Mouse (Mus musculus): ENCODE results near the gene Ilf2.

The Ilf2 gene

GRCm38 (mm10) chr3:90462579-90462978 is 13.3 kb upstream of the Ilf2 start:
- DNase-seq (ENCODE audit: low read depth), result no peak

- no peak for DNase-seq (ENCODE audit: low read depth)
These were observed 11.3 kb upstream of the Ilf2 start for GRCm38 (mm10) chr3:90464552-90465080.

DNA sequence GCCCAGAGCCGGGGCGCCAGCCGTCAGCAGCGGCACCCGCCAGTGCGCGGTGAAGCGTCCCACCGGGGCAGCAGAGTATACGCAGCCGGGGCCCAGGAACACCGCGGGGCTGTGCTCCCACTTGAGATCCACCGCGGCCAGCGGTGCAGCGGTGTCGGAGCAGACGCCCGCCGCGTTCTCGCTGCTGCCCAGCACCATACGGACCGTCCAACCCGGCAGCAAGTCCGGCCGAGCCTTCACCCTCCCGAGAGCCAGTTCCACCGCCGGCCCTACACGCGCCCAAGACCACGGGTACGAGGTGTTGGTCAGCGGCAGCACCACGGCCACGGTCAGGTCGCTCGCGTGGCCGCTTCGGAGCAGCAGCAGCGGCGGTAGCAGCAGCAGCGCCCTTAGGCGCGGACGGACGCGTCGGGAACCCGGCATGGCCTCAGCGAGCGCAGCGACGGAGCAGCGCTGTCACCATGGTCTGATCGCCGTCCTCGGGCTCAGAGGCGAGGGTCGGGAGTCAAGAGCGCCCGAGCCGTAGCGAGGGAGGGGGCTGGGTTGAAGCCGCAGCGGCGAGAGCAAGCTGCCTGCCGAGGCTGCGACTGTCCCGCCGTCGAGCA is 10.7 kb upstream of the Ilf2 start:
- no peak for DNase-seq (ENCODE audit: low read depth)

DNA sequence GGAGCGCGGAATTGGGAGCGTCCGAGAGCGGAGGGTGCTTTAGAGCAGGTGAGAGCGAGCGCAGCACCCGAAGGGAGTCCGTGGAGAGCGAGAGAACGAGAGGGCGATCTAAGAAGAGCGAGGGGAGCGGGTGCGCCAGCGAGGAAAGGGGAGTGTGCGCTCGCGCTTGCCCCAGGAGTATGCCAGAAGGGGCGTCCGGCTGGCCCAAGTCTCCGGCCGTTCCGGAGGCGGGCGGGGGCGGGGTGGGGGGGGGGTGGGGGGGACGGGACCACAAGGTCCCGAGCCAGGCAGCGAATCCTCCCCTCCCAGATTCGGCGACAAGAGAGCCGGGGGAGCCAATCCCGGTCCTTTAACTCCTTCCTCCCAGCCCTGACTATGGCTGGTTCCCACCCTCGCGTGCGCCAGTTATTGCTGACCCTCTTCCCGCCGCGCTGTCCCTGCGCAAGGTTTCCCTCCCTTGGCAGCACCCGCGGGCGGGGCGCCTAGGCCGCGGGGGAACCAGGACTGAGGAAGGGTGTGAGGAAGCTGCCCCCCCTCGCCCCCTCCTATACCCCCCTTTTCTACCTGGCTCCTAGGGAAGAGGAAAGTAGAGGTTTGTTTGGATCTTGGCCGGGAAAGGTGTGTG is 10.1 kb upstream of the Ilf2 start, which contains the start of gene Npr1:
TSS of gene Npr1 (minus strand) at position 181 of the 625 bp plus-strand sequence.
- DNase-seq (ENCODE audit: low read depth), result no peak

DNA sequence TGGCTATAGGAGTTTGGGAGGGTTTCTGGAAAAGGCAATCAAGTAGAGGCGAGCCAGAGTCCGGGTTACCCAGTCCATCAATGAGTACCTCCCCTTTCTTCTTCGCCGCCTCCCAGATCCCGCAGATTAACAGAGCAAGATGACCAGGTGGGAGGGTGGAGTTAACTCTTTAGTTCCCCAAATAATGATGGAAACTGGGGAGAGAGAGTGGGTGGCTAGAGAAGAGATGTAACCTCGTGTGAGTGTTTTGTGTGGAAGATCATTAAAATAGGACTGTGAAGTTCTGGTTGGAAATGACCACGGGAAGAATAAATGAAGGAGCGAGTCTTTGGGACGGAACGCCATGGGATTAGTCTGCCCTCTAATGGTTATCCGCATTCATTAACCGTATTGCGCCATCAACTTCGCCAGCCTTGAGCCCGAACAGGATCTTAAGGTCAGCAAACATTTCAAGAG is 9.6 kb upstream of the Ilf2 start:
- DNase-seq (ENCODE audit: low read depth), result peak; percentile 89

DNA sequence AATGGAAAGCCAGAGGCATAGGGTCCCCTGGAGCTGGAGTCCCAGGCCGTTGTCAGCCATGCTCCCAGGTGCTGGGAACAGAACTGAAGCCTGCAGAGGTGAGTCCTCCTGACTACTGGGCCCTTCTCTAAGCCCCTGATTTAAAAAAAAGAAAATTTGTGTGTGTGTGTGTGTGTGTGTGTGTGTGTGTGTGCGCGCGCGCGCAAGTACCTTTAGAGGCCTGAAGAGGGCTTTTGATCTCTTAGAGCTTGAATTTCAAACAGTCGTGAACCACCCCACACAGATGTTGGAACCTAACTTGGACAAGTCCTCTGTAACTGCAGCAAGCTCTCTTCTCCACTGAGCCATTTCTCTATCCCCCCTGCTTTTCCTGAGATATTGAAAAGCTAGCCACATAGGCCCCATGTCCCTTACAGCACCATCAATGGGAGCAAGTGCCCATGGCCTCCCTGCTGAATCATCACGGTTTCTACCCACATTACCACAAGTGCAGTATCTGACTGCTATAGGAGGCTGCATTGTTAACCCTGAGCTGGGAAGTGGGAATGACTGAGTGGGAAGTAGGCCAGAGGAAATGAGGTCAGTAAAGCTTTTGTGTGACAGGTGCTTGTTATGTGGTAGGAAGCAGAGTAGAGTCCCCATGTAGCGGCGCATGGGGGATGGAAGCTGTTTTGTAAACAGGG is 8.2 kb upstream of the Ilf2 start:
- DNase-seq (ENCODE audit: low read depth), result no peak

GRCm38 (mm10) chr3:90472213-90472612 is 3.7 kb upstream of the Ilf2 start:
- peak; percentile 68 for DNase-seq (ENCODE audit: low read depth)

- DNase-seq (ENCODE audit: low read depth), result peak; percentile 45
These were observed 635 bp upstream of the Ilf2 start for GRCm38 (mm10) chr3:90475151-90475830.

GRCm38 (mm10) chr3:90486998-90487397 is 11.1 kb downstream of the Ilf2 start:
- DNase-seq (ENCODE audit: low read depth), result peak; percentile 36

DNA sequence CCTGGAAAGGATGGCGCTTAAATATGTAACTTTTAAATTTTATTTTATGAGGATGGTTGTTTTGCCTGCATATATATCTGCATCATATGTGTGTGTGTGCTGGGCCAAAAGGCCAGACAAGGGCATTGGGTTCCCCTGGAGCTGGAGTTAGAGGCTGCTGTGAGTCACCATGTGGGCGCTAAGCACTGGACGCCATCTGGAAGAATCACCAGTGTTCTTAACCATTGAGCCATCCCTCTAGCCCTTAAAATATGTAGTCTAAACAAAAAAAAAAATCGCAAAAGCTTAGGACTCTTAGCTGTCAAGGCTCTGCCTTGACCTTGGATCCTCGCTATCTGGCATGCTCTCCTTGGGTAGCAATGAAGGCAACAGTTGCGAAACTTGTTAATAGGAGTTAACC is 12.7 kb downstream of the Ilf2 start:
- peak; percentile 69 for DNase-seq (ENCODE audit: low read depth)

DNA sequence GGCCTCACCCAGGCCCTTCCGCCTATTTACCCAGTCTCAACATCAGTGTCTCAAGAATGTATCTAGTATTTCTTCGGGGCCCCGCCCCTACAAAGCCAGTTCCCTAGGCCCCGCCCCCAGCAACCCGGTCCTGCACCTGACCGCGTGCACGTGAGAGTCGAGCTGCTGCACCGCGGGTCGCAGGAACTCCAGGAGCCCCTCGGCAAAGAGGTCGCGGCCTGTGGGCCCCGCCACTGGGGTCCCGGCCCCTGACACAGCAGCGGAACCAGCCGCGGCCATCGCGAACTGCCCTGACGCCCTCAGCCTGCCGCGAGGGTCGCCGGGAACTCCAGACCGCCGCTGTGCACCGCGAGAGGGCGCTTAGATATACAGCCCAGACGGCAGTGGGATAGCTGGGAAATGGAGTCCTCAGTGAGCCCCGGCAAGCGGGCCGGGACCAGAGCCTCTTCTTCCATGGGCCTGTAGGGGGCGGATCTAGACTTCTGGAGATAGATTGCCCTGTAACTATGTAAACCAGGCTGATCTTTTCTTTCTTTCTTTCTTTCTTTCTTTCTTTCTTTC is 14.8 kb downstream of the Ilf2 start, which contains the start of gene Snapin:
TSS of gene Snapin (minus strand) at position 338 of the 561 bp plus-strand sequence.
- peak; percentile 98 for DNase-seq (ENCODE audit: low read depth)

DNA sequence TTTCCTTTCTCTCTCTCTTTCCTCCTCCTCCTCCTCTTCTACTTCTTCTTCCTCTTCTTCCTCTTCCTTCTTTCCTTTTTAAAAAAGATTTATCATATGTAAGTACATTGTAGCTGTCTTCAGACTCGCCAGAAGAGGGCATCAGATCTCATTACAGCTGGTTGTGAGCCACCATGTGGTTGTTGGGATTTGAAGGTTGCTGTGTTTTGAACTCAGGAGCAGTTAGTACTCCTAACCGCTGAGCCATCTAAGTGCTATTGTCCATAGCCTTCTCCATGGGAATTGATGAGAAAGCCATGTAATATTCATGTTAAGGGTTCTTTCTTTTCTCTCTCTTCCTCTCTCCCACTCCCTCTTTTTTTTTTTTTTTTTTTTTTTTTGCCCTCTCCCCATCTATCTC is 15.4 kb downstream of the Ilf2 start:
- DNase-seq (ENCODE audit: low read depth), result peak; percentile 68

- DNase-seq (ENCODE audit: low read depth), result no peak
These were observed 18.1 kb downstream of the Ilf2 start for GRCm38 (mm10) chr3:90493831-90494540.

DNA sequence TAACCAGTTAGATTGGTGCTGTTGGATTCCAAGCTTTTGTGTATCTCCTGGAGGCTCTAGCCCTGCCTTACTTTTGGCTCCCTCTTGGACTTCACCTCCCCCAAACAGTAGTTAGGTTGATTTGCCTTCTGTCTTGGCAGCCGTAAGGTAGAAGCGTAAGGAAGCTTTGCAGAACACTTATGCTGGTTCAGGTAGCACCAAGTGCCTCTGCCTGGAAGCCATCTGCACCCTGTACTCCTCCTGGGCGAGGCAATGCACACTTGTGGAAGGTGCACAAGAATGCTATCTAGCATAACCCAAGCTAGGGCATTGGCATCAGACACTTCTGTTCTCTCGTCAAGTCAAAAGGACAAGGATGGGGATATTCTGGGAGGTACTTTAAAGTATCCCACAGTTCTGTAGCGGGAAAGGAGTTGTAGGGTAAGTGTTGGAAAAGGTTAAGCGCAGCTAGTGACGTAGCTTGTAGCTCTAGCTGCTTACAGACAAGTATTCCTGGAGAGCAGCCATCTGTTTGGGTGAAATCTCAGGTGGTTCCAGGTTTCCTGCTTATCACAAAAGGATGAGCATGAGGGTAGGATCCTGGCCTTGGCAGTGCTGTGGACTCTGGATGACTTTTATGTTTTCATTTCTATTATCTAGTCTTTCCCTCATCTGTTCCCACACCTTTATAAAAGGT is 20.1 kb downstream of the Ilf2 start:
- no peak for DNase-seq (ENCODE audit: low read depth)

DNA sequence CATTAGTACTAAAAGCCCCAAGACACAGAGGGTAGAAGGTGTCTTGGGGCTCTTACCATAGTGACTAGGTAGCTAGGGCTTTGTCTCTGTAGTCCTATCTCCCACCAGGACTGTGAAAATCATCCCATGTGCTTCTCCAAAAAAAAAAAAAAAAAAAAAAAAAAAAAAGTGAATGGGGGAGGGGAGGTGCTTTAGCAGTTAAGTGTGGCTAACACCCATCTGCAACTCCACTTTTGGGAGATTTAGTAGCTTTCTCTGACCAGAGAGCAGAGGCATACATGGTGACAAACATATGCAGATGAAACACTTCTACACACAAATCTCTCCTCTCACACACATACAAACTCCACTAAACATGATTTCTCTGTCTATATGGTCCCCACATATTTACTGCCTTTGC is 21.7 kb downstream of the Ilf2 start:
- DNase-seq (ENCODE audit: low read depth), result no peak

DNA sequence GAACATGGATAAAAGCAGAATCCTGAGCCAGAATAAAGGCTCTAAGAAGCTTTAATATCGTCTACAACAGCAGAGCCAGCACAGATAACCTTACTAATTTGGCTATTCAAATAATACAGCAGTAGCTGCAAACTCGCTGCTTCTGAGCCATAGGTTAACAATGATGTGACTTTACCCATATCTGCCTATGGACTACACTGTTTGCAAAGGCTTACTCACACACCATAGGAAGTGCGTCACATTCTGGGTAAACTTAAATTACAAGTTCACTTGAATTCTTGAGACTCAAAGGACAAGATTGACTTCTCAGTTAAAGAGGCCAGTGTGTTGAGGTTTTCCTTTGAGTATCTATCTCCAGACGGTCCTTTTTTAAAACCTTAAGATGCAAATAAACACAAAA is 27.5 kb downstream of the Ilf2 start:
- no peak for DNase-seq (ENCODE audit: low read depth)

DNA sequence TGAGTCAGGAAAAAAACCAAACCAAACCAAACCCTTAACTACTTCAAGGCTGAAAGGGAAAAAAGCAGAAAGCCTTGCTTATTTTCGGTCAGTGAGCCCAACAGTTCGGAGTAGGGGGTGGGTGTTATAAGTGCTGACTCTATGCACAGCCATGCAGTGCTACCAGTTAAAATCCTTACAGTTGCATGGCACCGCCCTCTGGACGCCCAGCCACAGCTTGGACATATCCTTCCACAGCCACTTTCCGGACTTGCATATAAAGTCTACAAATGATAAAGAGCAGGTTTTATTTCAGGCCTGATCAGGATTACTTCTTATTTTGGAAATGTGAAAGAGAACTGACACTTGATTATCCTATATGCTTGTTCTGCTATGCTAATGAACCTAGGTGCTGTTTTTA is 29.3 kb downstream of the Ilf2 start:
- no peak for DNase-seq (ENCODE audit: low read depth)

GRCm38 (mm10) chr3:90506362-90506761 is 30.4 kb downstream of the Ilf2 start:
- no peak for DNase-seq (ENCODE audit: low read depth)

DNA sequence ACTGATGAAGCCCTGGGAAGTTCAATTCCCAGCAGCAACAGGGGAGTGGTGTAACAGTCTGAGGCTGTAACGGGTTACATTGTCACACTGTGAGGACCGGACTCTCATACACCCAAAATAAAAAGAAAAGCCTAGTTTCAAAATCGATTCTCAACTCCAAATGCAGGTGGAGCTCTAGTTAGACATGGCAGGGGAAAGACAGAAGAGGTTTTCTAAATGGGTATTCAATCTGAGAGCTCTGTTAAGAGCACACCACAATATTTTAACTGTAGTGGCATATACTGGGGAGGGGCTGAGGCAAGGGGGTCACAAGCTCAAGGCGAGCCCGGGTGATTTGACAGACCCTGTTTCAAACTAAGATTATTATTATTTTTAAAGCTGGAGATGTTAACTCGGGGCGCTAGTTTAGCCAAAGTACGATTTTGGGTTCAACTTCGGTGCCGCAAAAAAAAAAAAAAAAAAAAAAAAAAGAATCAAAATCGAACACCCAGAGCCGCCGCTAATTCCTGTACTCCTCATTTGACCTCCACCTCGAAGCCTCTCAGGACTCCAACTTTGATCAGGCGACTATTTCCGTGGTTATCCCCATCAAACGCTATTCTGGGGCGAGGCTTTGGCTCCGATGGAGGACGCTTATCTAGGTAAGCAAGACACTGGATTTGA is 32.5 kb downstream of the Ilf2 start:
- peak; percentile 57 for DNase-seq (ENCODE audit: low read depth)

Measured in NIH3T3 (cell line).